Mouse (Mus musculus): ENCODE data around the gene Pnkd. TPM values are rescaled to one million over a fixed set of nuclear protein-coding genes. Genes with fewer than 3 reads are reported as not detected.
A peak's percentile ranks its signal among the peaks of the same experiment; 100 is the strongest.

The Pnkd gene
- total and polyA plus RNA-seq, 2 experiments from 2014 or later, result 116 to 135 TPM

- Histone ChIP-seq H3K9ac (replicated peaks; ENCODE audit: low read length, poor library complexity, severe bottlenecking) (no peak overlapping the region), H3K36me3 (ENCODE audit: insufficient read depth, low read length) (no peaks in the 10 kb centered on the region), H3K4me1 (ENCODE audit: insufficient read depth, low read length) (no peaks in the 10 kb centered on the region), H3K9me3 (ENCODE audit: low read length) (no peaks in the 10 kb centered on the region), H3K27me3 (ENCODE audit: insufficient read depth, low read length) (0 out of 2 replicates have a peak, but pooled peaks cover 10% of the 10 kb centered on the region), H3K4me3 (ENCODE audit: low read depth, low read length) (no peak overlapping the region), H3K4me2 (ENCODE audit: low read depth, low read length, poor library complexity, severe bottlenecking) (no peak overlapping the region), H3K27ac (ENCODE audit: low read depth, low read length) (no peak overlapping the region)
- no peak for DNase-seq (ENCODE audit: low spot score)
- 91% methylated on average over 8 of the region's 8 CpGs for WGBS
- no peak for ATAC-seq (ENCODE audit: low FRiP score)
- no peak for TF ChIP-seq CTCF (IDR thresholded peaks at IDR 0.05)
Measured at GRCm38 (mm10) chr1:74385531-74385930, 100.8 kb downstream of the Pnkd start.

DNA sequence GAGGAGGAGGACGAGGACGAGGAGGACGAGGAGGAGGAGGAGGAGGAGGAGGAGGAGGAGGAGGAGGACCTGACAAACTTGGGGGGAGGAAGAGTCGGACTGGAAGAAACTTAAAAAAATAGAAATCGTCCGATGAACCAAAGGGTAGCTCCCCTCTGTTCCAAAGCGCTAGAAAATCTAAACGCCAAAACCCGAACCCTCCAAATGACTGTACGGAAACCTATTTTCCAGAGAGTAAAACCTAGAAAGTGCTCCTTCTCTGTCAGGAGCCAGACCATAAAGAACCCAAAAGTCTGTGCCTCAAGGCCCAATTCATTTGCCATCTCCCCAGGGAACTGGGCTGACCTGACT is 101.6 kb downstream of the Pnkd start:
- WGBS, result 57% methylated on average over 7 of the region's 10 CpGs
- H3K4me3 ChIP-seq (ENCODE audit: low read depth, low read length), result peak overlapping the region; percentile 55
- no peak for DNase-seq (ENCODE audit: low spot score)
- no peaks in the 10 kb centered on the region for H3K36me3 ChIP-seq (ENCODE audit: insufficient read depth, low read length)
- peak overlapping the region; percentile 54; the same call in 1 of the 2 replicates for H3K9ac ChIP-seq (replicated peaks; ENCODE audit: low read length, poor library complexity, severe bottlenecking)
- peak overlapping the region; percentile 79 for H3K27ac ChIP-seq (ENCODE audit: low read depth, low read length)
- H3K27me3 ChIP-seq (ENCODE audit: insufficient read depth, low read length), result 0 out of 2 replicates have a peak, but pooled peaks cover 13% of the 10 kb centered on the region
- TF ChIP-seq CTCF (IDR thresholded peaks at IDR 0.05), result no peak
- H3K9me3 ChIP-seq (ENCODE audit: low read length), result no peaks in the 10 kb centered on the region
- H3K4me1 ChIP-seq (ENCODE audit: insufficient read depth, low read length), result no peaks in the 10 kb centered on the region
- H3K4me2 ChIP-seq (ENCODE audit: low read depth, low read length, poor library complexity, severe bottlenecking), result peak overlapping the region; percentile 61
- ATAC-seq (ENCODE audit: low FRiP score), result no peak

DNA sequence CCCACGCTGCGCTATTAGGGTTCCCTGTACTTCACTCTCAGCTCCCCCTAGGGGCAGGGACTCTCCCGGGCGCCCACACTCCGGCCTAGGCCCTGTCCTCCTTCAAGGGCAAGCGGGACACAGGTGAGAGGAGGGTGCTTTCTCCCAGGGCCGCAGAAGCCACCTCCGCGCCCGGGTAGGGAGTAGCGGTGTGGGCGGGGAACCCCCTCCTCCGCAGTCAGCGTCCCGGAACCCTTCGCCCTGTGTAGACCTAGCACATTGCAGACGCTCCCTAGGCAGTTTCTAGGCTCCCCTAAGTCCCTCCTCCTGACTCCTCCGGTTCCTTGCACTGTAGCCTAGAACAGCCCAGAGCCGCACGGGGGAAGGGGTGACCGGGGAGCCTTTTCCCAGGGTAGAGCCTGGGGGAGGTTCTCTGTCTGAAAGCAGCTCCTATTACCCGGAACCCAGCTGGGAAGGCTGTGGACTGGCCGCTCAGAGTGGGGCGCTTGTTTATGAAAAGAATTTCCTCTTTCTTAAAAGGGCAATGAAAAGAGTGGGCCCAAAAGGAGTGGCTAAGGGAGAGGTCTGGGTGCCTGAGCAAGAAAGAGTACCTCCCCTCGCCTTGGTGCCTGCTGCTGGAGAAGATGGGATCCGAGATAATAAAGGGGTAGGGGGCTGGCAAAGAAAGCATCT is 102.1 kb downstream of the Pnkd start:
- Histone ChIP-seq H3K27ac (ENCODE audit: low read depth, low read length) (peak overlapping the region; percentile 79), H3K4me2 (ENCODE audit: low read depth, low read length, poor library complexity, severe bottlenecking) (peak overlapping the region; percentile 61), H3K9ac (replicated peaks; ENCODE audit: low read length, poor library complexity, severe bottlenecking) (peak overlapping the region; percentile 54), H3K27me3 (ENCODE audit: insufficient read depth, low read length) (0 out of 2 replicates have a peak, but pooled peaks cover 13% of the 10 kb centered on the region), H3K4me3 (ENCODE audit: low read depth, low read length) (peak overlapping the region; percentile 55), H3K36me3 (ENCODE audit: insufficient read depth, low read length) (no peaks in the 10 kb centered on the region), H3K9me3 (ENCODE audit: low read length) (no peaks in the 10 kb centered on the region), H3K4me1 (ENCODE audit: insufficient read depth, low read length) (no peaks in the 10 kb centered on the region)
- peak; percentile 85 for ATAC-seq (ENCODE audit: low FRiP score)
- DNase-seq (ENCODE audit: low spot score), result peak; percentile 96
- under 1% methylated on average over 26 of the region's 26 CpGs for WGBS
- peak; percentile 64 for TF ChIP-seq CTCF (IDR thresholded peaks at IDR 0.05)

- TF ChIP-seq CTCF (IDR thresholded peaks at IDR 0.05), result no peak
- H3K27me3 ChIP-seq (ENCODE audit: insufficient read depth, low read length), result 0 out of 2 replicates have a peak, but pooled peaks cover 13% of the 10 kb centered on the region
- peak overlapping the region; percentile 61 for H3K4me2 ChIP-seq (ENCODE audit: low read depth, low read length, poor library complexity, severe bottlenecking)
- H3K4me1 ChIP-seq (ENCODE audit: insufficient read depth, low read length), result peaks cover 6% of the 10 kb centered on the region
- peak overlapping the region; percentile 55 for H3K4me3 ChIP-seq (ENCODE audit: low read depth, low read length)
- no peak overlapping the region for H3K9ac ChIP-seq (replicated peaks; ENCODE audit: low read length, poor library complexity, severe bottlenecking)
- no peak for DNase-seq (ENCODE audit: low spot score)
- no peak for ATAC-seq (ENCODE audit: low FRiP score)
- 52% methylated on average over 15 of the region's 15 CpGs for WGBS
- no peak overlapping the region; the same call in 1 of the 2 replicates for H3K27ac ChIP-seq (ENCODE audit: low read depth, low read length)
- H3K9me3 ChIP-seq (ENCODE audit: low read length), result no peaks in the 10 kb centered on the region
- no peaks in the 10 kb centered on the region for H3K36me3 ChIP-seq (ENCODE audit: insufficient read depth, low read length)
Measured at GRCm38 (mm10) chr1:74387386-74387988, 102.8 kb downstream of the Pnkd start.

DNA sequence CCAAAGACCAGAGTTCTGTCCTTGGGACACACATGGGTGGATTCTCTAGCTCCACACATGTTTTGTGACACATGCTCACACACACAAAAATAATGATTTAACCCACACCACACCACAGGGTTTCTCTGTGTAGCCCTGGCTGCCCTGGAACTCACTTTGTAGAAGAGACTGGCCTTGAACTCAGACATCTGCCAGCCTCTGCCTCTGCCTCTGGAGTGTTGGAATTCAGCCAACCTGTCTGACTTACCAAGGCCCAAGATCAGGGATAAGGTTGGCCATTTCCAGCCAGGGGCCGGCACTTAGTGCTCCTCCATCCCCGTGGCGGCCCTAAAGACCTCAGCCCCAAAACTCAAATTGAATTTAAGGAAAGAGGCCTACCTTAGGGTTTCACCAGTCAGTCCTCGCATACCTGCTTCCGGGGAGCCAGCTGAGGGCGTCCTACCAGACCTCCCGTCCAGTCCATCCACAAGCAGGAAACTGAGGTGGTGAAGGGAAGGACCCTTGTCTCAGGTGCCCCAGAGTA is 103.7 kb downstream of the Pnkd start:
- no peak overlapping the region for H3K4me2 ChIP-seq (ENCODE audit: low read depth, low read length, poor library complexity, severe bottlenecking)

DNA sequence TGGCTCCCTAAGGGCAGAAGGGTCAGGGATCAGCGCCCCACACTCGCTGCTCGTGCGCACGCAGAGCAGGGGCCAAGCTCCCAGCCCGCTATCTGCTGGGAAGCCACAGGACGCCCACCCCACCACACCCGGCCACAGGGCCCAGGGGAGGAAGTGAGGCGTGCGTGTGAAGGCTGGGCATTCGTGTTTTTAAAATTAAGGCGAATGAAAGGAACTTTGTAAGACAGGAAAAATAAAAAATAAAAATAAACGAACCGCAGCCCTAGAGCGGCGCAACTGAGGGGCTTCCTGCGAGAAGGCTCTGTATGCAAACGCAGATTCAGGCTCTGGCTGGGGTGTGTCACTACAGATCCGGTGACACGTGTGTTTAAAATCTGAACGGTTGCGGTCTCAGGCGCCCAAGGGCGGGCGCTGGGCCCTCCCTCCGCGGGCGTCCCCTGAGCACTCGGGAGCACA is 105.1 kb downstream of the Pnkd start:
- Histone ChIP-seq H3K4me2 (ENCODE audit: low read depth, low read length, poor library complexity, severe bottlenecking) (peak overlapping the region; percentile 32; the same call in 1 of the 2 replicates), H3K4me1 (ENCODE audit: insufficient read depth, low read length) (peaks cover 6% of the 10 kb centered on the region), H3K4me3 (ENCODE audit: low read depth, low read length) (no peak overlapping the region), H3K27ac (ENCODE audit: low read depth, low read length) (no peak overlapping the region), H3K9me3 (ENCODE audit: low read length) (no peaks in the 10 kb centered on the region), H3K36me3 (ENCODE audit: insufficient read depth, low read length) (no peaks in the 10 kb centered on the region), H3K27me3 (ENCODE audit: insufficient read depth, low read length) (0 out of 2 replicates have a peak, but pooled peaks cover 13% of the 10 kb centered on the region), H3K9ac (replicated peaks; ENCODE audit: low read length, poor library complexity, severe bottlenecking) (no peak overlapping the region)
- TF ChIP-seq CTCF (IDR thresholded peaks at IDR 0.05), result no peak
- DNase-seq (ENCODE audit: low spot score), result no peak
- ATAC-seq (ENCODE audit: low FRiP score), result no peak
- 8% methylated on average over 29 of the region's 29 CpGs for WGBS

More for the DNA sequence above, 103.7 kb downstream of the Pnkd start:
- ATAC-seq (ENCODE audit: low FRiP score) (no peak), DNase-seq (ENCODE audit: low spot score) (no peak)
- no peak for TF ChIP-seq CTCF (IDR thresholded peaks at IDR 0.05)
- no peaks in the 10 kb centered on the region for H3K9me3 ChIP-seq (ENCODE audit: low read length)
- 82% methylated on average over 7 of the region's 7 CpGs for WGBS
- no peak overlapping the region for H3K4me3 ChIP-seq (ENCODE audit: low read depth, low read length)
- peaks cover 6% of the 10 kb centered on the region for H3K4me1 ChIP-seq (ENCODE audit: insufficient read depth, low read length)
- H3K36me3 ChIP-seq (ENCODE audit: insufficient read depth, low read length), result no peaks in the 10 kb centered on the region
- H3K27me3 ChIP-seq (ENCODE audit: insufficient read depth, low read length), result 0 out of 2 replicates have a peak, but pooled peaks cover 13% of the 10 kb centered on the region
- H3K27ac ChIP-seq (ENCODE audit: low read depth, low read length), result no peak overlapping the region
- H3K9ac ChIP-seq (replicated peaks; ENCODE audit: low read length, poor library complexity, severe bottlenecking), result no peak overlapping the region
